Mouse (Mus musculus): ENCODE data around the gene Pglyrp2. TPM values are rescaled to one million over a fixed set of nuclear protein-coding genes. Genes with fewer than 3 reads are reported as not detected.

Pglyrp2 gene
- polyA plus RNA-seq, 1 experiment, result 8.0 TPM

- Histone ChIP-seq H3K27me3 (ENCODE audit: control insufficient read depth, insufficient read depth, low read length) (no peaks in the 10 kb centered on the region), H3K36me3 (ENCODE audit: control insufficient read depth, insufficient read depth, low read length) (peaks cover 29% of the 10 kb centered on the region), H3K4me1 (ENCODE audit: control insufficient read depth, insufficient read depth, insufficient read length, low read length) (peaks cover 11% of the 10 kb centered on the region; the same call in 1 of the 2 replicates), H3K4me3 (ENCODE audit: low read depth, low read length) (no peak overlapping the region), H3K27ac (ENCODE audit: insufficient read depth, low read depth, low read length) (no peak overlapping the region)
- no peak for TF ChIP-seq POLR2A (IDR thresholded peaks at IDR 0.05; ENCODE audit: low read depth, low read length)
- TF ChIP-seq CTCF (IDR thresholded peaks at IDR 0.05; ENCODE audit: extremely low read depth, insufficient read length, insufficient replicate concordance, low read depth, low read length), result no peak
- WGBS, result 68% methylated on average over 4 of the region's 4 CpGs
Observed at GRCm38 (mm10) chr17:32362686-32363085, 61.3 kb downstream of the Pglyrp2 start.

Other genes starting within 250 kb of the Pglyrp2 start
- gene Ephx3, start 234.6 kb downstream of the Pglyrp2 start, polyA plus RNA-seq (2012; rRNA removed), result 0.51 and 0.55 TPM in 2 replicates
- 36.7 and 64.7 TPM in 2 replicates for gene Brd4, start 139.4 kb downstream of the Pglyrp2 start, polyA plus RNA-seq (2012; rRNA removed)
- gene Akap8, start 102.9 kb downstream of the Pglyrp2 start, polyA plus RNA-seq (2012; rRNA removed), result 23.5 and 28.6 TPM in 2 replicates
- 42.3 and 83.7 TPM in 2 replicates for gene Akap8l, start 73.6 kb downstream of the Pglyrp2 start, polyA plus RNA-seq (2012; rRNA removed)
- 15.5 and 26.1 TPM in 2 replicates for gene Wiz, start 34.7 kb downstream of the Pglyrp2 start, polyA plus RNA-seq (2012; rRNA removed)
- 10.3 and 16.0 TPM in 2 replicates for gene Rasal3, start 20.6 kb downstream of the Pglyrp2 start, polyA plus RNA-seq (2012; rRNA removed)
- gene Cyp4f39, start 28.6 kb upstream of the Pglyrp2 start, polyA plus RNA-seq (2012; rRNA removed), result 0.65 and 1.0 TPM in 2 replicates
- gene Cyp4f17, start 81.9 kb upstream of the Pglyrp2 start, polyA plus RNA-seq (2012; rRNA removed), result 2.3 and 2.5 TPM in 2 replicates
- gene Cyp4f16, start 112.4 kb upstream of the Pglyrp2 start, polyA plus RNA-seq (2012; rRNA removed), result 69.4 and 140 TPM in 2 replicates
- gene Cyp4f37, start 197.1 kb upstream of the Pglyrp2 start, polyA plus RNA-seq (2012; rRNA removed), result not detected in 2 replicates
- gene Cyp4f40, start 234.7 kb upstream of the Pglyrp2 start, polyA plus RNA-seq (2012; rRNA removed), result 20.5 and 87.7 TPM in 2 replicates